Comparison of ENCODE assay signal across 18 mouse cellular contexts in the genomic region with DNA sequence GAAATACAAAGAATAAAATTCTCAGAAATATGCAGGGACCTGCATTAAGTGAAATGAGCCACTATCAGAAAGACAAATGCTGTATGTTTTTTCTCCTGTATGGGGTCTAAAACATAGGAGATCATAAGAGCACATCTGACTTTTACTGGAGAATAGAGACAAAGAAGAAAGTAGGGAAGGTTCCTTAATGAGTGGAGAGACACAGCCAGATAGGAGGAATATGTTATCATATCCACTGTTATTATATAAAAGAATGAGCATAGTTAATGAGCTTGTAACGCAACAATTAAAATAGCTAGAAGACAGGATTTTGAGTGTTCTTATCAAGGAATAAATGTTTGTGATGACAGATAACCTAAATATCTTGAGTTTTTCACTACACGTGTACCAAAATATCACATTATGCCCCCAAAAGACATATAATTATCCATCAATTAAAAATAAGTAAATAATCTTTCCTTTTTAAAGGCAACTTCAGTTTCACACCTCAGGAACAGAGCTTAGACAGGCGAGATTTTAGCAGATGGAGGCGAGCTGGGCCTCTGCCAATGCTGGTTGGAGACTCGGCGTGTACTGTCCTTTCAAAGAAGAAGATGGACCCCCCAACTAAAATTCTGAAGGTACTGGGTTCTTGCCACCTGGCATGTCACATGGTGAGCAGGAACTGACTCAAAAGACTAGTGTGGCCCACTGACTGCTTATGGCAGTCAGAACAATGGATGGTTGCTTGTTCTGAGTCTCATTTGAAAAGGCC.
DNase-seq lines count a peak whose midpoint lies in the region; ATAC-seq and TF ChIP-seq lines count a peak whose summit lies in the region.
"Had no signal": no experiment of that assay in that cellular context is flagged by ENCODE, and none has a peak within 500 bp of the region (broad histone marks: within the 10 kb centered on the region; RNA-seq: fewer than 3 reads in every experiment).

No protein-coding gene starts in this region.

- no peak overlapping the region for H3K27ac ChIP-seq in cerebellum, adult 2 months (ENCODE audit: insufficient read depth, low read length)
- peak overlapping the region; percentile 48 for H3K27ac ChIP-seq in forebrain, embryonic 16.5 days (ENCODE audit: low read length)
- H3K27ac ChIP-seq: embryonic facial prominence, embryonic 12.5 days; limb, embryonic 12.5 days; neural tube, embryonic 15.5 days; stomach, postnatal 0 days had no signal

- no peaks in the 10 kb centered on the region for H3K36me3 ChIP-seq in forebrain, embryonic 16.5 days (ENCODE audit: control insufficient read depth, insufficient read depth)
- H3K36me3 ChIP-seq: embryonic facial prominence, embryonic 12.5 days; limb, embryonic 12.5 days; neural tube, embryonic 15.5 days had no signal

- TF ChIP-seq POLR2A in cerebellum, adult 2 months (IDR thresholded peaks at IDR 0.05; ENCODE audit: borderline replicate concordance, insufficient read depth, low read length): no peak

- no peak overlapping the region for H3K9ac ChIP-seq in forebrain, embryonic 16.5 days (replicated peaks; ENCODE audit: low read depth, low read length)
- H3K9ac ChIP-seq: embryonic facial prominence, embryonic 12.5 days; limb, embryonic 12.5 days; liver, postnatal 0 days; neural tube, embryonic 15.5 days had no signal

- no peak for TF ChIP-seq CTCF in cerebellum, adult 2 months (IDR thresholded peaks at IDR 0.05; ENCODE audit: borderline replicate concordance, insufficient read depth, low read depth, low read length)

- H3K4me3 ChIP-seq in cerebellum, adult 2 months (replicated peaks; ENCODE audit: insufficient read depth, low read depth, low read length): no peak overlapping the region
- H3K4me3 ChIP-seq in forebrain, embryonic 16.5 days (replicated peaks; ENCODE audit: low read length): no peak overlapping the region
- H3K4me3 ChIP-seq: embryonic facial prominence, embryonic 12.5 days; limb, embryonic 12.5 days; neural tube, embryonic 15.5 days had no signal

- no peaks in the 10 kb centered on the region for H3K27me3 ChIP-seq in cerebellum, adult 2 months (ENCODE audit: control insufficient read depth, insufficient read depth, low read length)
- no peaks in the 10 kb centered on the region for H3K27me3 ChIP-seq in forebrain, embryonic 16.5 days (replicated peaks; ENCODE audit: control insufficient read depth, insufficient read depth, low read length)
- H3K27me3 ChIP-seq: embryonic facial prominence, embryonic 12.5 days; limb, embryonic 12.5 days; neural tube, embryonic 15.5 days had no signal

- no peaks in the 10 kb centered on the region for H3K9me3 ChIP-seq in forebrain, embryonic 16.5 days (ENCODE audit: control insufficient read depth, low read length)
- H3K9me3 ChIP-seq: embryonic facial prominence, embryonic 12.5 days; limb, embryonic 12.5 days; neural tube, embryonic 15.5 days had no signal

- peak; percentile 87 for ATAC-seq in forebrain, embryonic 16.5 days
- ATAC-seq: inflammation-experienced regulatory T-cells, adult 6 months; liver, postnatal 0 days had no signal

- intact Hi-C loops in heart, postnatal 25 days (cut with DNase I): no loop called here

- H3K4me1 ChIP-seq in cerebellum, adult 2 months (ENCODE audit: control insufficient read depth, insufficient read depth, low read length): no peaks in the 10 kb centered on the region
- no peaks in the 10 kb centered on the region; the same call in 1 of the 2 replicates for H3K4me1 ChIP-seq in forebrain, embryonic 16.5 days (replicated peaks; ENCODE audit: control insufficient read depth, insufficient read depth, low read length)
- H3K4me1 ChIP-seq: embryonic facial prominence, embryonic 12.5 days; limb, embryonic 12.5 days; neural tube, embryonic 15.5 days had no signal

- WGBS in cerebellum, adult 2 months: 40% methylated on average over 6 of the region's 6 CpGs
- 55% methylated on average over 6 of the region's 6 CpGs for WGBS in forebrain, embryonic 16.5 days

- peak; percentile 36 to 39 for DNase-seq in cerebellum, adult 2 months
- no peak for DNase-seq in cerebellum, adult 11 months
- DNase-seq in left cerebral cortex, adult 11 months (ENCODE audit: low spot score): peak; percentile 3
- peak; percentile 63 to 64 for DNase-seq in right cerebral cortex, postnatal 10 days (ENCODE audit: low spot score in 2 of 2)
- no peak for DNase-seq in heart, postnatal 25 days (ENCODE audit: low spot score)
- DNase-seq in ovary, adult 18-20 months (ENCODE audit: low spot score): no peak
- no peak for DNase-seq in urinary bladder, postnatal 36 days (ENCODE audit: low spot score in 2 of 2)
- DNase-seq: adrenal gland, adult 2 months; heart, adult 18-20 months; heart, postnatal 10 days; kidney, postnatal 10 days; liver, postnatal 0 days had no signal

- H3K4me2 ChIP-seq in forebrain, embryonic 16.5 days (ENCODE audit: low read length): no peak overlapping the region
- H3K4me2 ChIP-seq: embryonic facial prominence, embryonic 12.5 days; limb, embryonic 12.5 days; neural tube, embryonic 15.5 days had no signal

Comparison
In these comparisons a context has a peak if more than half of its experiments do, and no peak if none do; other contexts are left out.
1. DNase-seq: peak in cerebellum, adult 2 months (2 of 2), left cerebral cortex, adult 11 months (single experiment) and right cerebral cortex, postnatal 10 days (2 of 2); none in cerebellum, adult 11 months (single experiment), heart, postnatal 25 days (single experiment), ovary, adult 18-20 months (single experiment) and urinary bladder, postnatal 36 days (0 of 2).